Mouse (Mus musculus) stomach, postnatal 0 days (tissue): Measurements from ENCODE around the gene Tpcn1. TPM values are rescaled to one million over a fixed set of nuclear protein-coding genes. Genes with fewer than 3 reads are reported as not detected.

Experiments used
- ATAC-seq: fragments of 200-750 bp; cut with Nextera tagmentation; 2 replicates; pipeline ENCODE4 v1.8.0; 2017; ENCODE audit not compliant: low FRiP score, low TSS enrichment
- DNase-seq: peaks from one replicate; pipeline ENCODE4 v3.0.0-alpha.2; 2016; ENCODE audit warnings: low spot score
- H3K27ac ChIP-seq: fragments of 300-500 bp; sonication (generic); replicated peaks from 2 replicates; pipeline ENCODE4 v1.5.1; 2014; ENCODE audit warnings: mild to moderate bottlenecking, control low read depth
- H3K27me3 ChIP-seq: fragments of 300-500 bp; sonication (generic); 2 replicates; pipeline ENCODE4 v1.6.1; 2014; ENCODE audit warnings: low read length; ENCODE audit not compliant: control insufficient read depth, insufficient read depth
- H3K36me3 ChIP-seq: fragments of 300-500 bp; sonication (generic); 2 replicates; pipeline ENCODE4 v1.6.1; 2014; ENCODE audit warnings: low read length, mixed read lengths; ENCODE audit not compliant: control insufficient read depth, insufficient read depth
- H3K4me1 ChIP-seq: fragments of 300-500 bp; sonication (generic); replicated peaks from 2 replicates; pipeline ENCODE4 v1.6.1; 2014; ENCODE audit warnings: antibody characterized with exemption; ENCODE audit not compliant: control insufficient read depth, insufficient read depth
- H3K4me2 ChIP-seq: fragments of 300-500 bp; sonication (generic); replicated peaks from 2 replicates; pipeline ENCODE4 v1.6.1; 2014; ENCODE audit warnings: low read depth, mild to moderate bottlenecking, control low read depth, moderate library complexity
- H3K4me3 ChIP-seq: fragments of 300-500 bp; sonication (generic); 2 replicates; pipeline ENCODE4 v1.5.1; 2014; ENCODE audit warnings: low read depth, low read length, control low read depth
- H3K9ac ChIP-seq: fragments of 300-500 bp; sonication (generic); 2 replicates; pipeline ENCODE4 v1.6.1; 2014; ENCODE audit warnings: mild to moderate bottlenecking, low read length, control low read depth, mixed read lengths
- H3K9me3 ChIP-seq: fragments of 300-500 bp; sonication (generic); 2 replicates; pipeline ENCODE4 v1.6.1; 2016; ENCODE audit warnings: low read length; ENCODE audit not compliant: control insufficient read depth
- CTCF ChIP-seq: IDR thresholded peaks from 2 replicates; pipeline ENCODE4 v1.5.1; 2016; ENCODE audit warnings: antibody characterized with exemption, low read depth, mild to moderate bottlenecking, moderate library complexity
- EP300 ChIP-seq: optimal IDR thresholded peaks from 2 replicates; pipeline ENCODE3; 2016; ENCODE audit warnings: antibody characterized with exemption
- WGBS: fragments of 180-500 bp; shearing (Covaris S2); extraction: QIAGEN DNeasy Blood & Tissue Kit; methylation state at CpG from one replicate; pipeline ENCODE4 v1.1.7; 2014; 5-methylcytosine and 5-hydroxymethylcytosine counted together
- polyA plus RNA-seq: library from polyadenylated mRNA; unstranded; fragments of >200 nt; fragmentation: Nextera tagmentation; extraction: Ambion mirVana; gene quantifications from 2 replicates; pipeline ENCODE4 v1.2.1, GENCODE M21; 2015

Gene Tpcn1
- polyA plus RNA-seq, 1 experiment from 2014 or later = 12.7 TPM

DNA sequence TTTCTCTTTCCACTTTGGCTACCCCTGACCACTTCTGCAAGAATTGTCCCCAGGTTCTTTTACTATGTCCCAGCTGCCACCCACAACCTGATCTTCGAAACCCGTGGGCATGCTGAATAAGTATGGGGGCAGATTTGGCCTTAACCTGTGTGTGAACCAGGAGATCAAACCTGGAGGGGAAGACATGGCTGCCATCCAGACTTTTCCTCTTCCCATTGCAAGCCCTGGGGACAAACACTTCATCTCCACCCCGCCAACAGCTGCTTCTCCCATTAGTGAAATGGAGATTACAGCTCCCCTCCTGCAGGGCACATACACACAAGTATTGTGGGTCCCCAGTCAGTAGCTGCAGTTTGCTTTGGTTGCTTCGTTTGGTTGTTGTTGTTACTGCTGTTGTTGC lies 81.2 kb downstream of the Tpcn1 start:
- ATAC-seq = no peak
- no peak for DNase-seq
- H3K4me2 ChIP-seq = no peak overlapping the region
- H3K9ac ChIP-seq = no peak overlapping the region
- 64% methylated on average over 4 of the region's 4 CpGs for WGBS
- H3K4me1 ChIP-seq = 0 out of 2 replicates have a peak, but pooled peaks cover 2% of the 10 kb centered on the region
- no peak overlapping the region for H3K4me3 ChIP-seq
- no peak overlapping the region for H3K27ac ChIP-seq
- no peaks in the 10 kb centered on the region for H3K27me3 ChIP-seq
- no peaks in the 10 kb centered on the region for H3K36me3 ChIP-seq
- H3K9me3 ChIP-seq = no peaks in the 10 kb centered on the region
- TF ChIP-seq CTCF (no peak), EP300 (no peak)

DNA sequence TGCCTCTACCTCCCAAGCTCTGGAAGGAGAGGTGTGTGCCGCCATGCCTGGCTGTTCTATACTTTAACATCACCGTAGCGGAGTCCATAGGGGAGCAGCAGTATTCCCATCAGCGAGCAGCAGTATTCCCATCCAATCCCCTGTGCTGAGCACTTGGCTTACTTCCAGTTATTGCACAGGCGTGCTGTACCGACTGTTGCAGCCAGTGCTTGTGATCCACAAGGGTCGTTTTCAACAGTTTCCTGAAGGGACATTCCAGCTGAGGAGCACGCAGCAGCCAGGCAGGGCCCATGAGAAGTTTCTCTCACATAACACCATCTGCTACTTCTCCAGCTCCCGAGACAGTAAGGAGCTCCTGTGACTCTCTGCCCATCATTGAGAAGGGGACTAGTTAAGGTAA lies 82.0 kb downstream of the Tpcn1 start:
- ATAC-seq (no peak), DNase-seq (no peak)
- Histone ChIP-seq H3K27ac (no peak overlapping the region), H3K4me2 (no peak overlapping the region), H3K9ac (no peak overlapping the region), H3K4me3 (no peak overlapping the region), H3K9me3 (no peaks in the 10 kb centered on the region), H3K36me3 (no peaks in the 10 kb centered on the region), H3K27me3 (no peaks in the 10 kb centered on the region), H3K4me1 (0 out of 2 replicates have a peak, but pooled peaks cover 6% of the 10 kb centered on the region)
- WGBS = 45% methylated on average over 9 of the region's 9 CpGs
- TF ChIP-seq EP300 (no peak), CTCF (no peak)

DNA sequence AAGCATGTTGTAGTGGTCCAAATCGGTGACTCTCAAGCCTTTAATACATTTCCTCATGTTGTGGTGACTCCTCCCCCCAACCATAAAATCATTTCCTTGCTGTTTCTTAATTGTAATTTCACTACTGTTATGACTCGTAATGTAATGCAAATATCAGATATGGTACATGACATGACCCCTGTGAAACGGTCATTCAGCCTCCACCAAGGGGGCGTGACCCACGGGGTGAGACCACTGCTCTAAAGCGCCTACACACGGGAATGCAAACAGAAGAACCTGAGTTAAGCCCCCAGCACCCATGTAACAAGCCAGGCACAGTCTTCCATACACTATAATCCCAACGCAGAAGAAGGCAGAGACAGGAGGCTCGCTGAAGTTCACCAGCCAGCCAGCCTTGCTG lies 82.7 kb downstream of the Tpcn1 start:
- H3K36me3 ChIP-seq = no peaks in the 10 kb centered on the region
- H3K4me3 ChIP-seq = no peak overlapping the region
- no peaks in the 10 kb centered on the region for H3K27me3 ChIP-seq
- H3K4me1 ChIP-seq = 0 out of 2 replicates have a peak, but pooled peaks cover 6% of the 10 kb centered on the region
- TF ChIP-seq EP300 (no peak), CTCF (no peak)
- no peak for ATAC-seq
- H3K27ac ChIP-seq = no peak overlapping the region
- no peak for DNase-seq
- no peak overlapping the region for H3K4me2 ChIP-seq
- H3K9ac ChIP-seq = no peak overlapping the region
- 55% methylated on average over 9 of the region's 9 CpGs for WGBS
- no peaks in the 10 kb centered on the region for H3K9me3 ChIP-seq

DNA sequence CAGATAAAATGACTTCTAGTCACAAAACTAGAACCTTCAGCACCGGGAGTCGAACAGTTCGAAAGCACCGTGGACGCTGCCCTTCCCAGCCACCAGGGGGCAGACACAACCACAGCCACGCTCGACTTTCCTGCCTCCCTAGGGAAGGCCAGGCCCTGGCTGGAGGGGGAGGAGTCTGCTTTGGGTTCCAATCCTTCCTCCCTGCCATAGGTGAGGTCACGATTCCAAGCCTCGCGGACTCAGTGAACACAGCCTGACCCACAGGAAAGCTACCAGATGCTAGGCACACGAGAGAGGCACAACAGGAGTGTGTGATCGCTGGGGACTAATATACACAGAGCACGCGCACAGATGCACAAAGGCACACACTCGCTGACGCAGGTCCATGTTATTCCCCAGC lies 83.1 kb downstream of the Tpcn1 start:
- 0 out of 2 replicates have a peak, but pooled peaks cover 6% of the 10 kb centered on the region for H3K4me1 ChIP-seq
- TF ChIP-seq CTCF = peak; percentile 98
- no peak for TF ChIP-seq EP300
- 20% methylated on average over 16 of the region's 16 CpGs for WGBS
- ATAC-seq = peak; percentile 57
- no peaks in the 10 kb centered on the region for H3K27me3 ChIP-seq
- H3K9ac ChIP-seq = no peak overlapping the region; the same call in 1 of the 2 replicates
- H3K4me3 ChIP-seq = no peak overlapping the region
- no peaks in the 10 kb centered on the region for H3K36me3 ChIP-seq
- H3K9me3 ChIP-seq = no peaks in the 10 kb centered on the region
- no peak overlapping the region for H3K27ac ChIP-seq
- H3K4me2 ChIP-seq = no peak overlapping the region
- peak; percentile 80 for DNase-seq

DNA sequence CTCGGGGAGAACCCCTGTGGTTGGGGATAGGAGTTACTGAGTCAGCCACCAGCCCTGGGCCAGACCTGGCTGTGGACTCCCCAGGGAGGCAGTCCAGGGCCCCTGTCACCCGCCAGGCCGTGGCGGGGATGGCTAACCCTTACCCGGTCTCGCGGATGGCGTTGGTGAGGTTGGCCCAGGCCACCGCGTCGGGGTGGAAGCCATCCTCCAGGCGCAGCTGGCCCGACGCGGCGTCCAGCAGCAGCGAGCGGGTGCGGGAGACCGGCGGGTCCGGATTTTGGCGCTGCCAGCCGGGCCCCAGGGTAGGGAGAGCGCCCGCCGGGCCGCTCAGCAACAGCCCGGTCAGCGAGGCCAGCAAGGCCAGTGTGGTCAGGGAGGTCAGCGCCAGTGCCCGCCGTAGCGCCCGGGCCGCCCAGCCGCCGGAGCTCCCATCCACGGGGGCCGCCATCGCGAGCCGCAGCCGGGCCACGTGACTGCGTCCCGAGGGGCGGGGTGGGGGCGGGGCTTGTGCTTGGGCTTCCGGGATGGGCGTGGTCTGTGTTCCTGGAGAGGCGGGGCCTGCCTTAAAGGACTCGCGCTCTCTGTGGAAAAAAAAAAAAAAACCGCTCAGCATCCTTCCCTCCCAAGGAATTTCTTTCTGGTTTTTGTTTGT lies 85.2 kb downstream of the Tpcn1 start, which contains the start of gene Plbd2:
Gene Plbd2 (minus strand): TSS at position 482 of the 652 bp plus-strand sequence.
- Histone ChIP-seq H3K36me3 (no peaks in the 10 kb centered on the region), H3K27me3 (no peaks in the 10 kb centered on the region), H3K4me2 (peak within 1 kb of the TSS; percentile 98), H3K4me3 (peak within 1 kb of the TSS; percentile 90), H3K27ac (no peak within 1 kb of the TSS; the same call in 1 of the 2 replicates), H3K9ac (peak within 1 kb of the TSS; percentile 90), H3K9me3 (no peaks in the 10 kb centered on the region), H3K4me1 (0 out of 2 replicates have a peak, but pooled peaks cover 6% of the 10 kb centered on the region)
- peak; percentile 96 for DNase-seq
- peak; percentile 72 for ATAC-seq
- WGBS = under 1% methylated on average over 42 of the region's 55 CpGs
- TF ChIP-seq CTCF (no peak), EP300 (no peak)

DNA sequence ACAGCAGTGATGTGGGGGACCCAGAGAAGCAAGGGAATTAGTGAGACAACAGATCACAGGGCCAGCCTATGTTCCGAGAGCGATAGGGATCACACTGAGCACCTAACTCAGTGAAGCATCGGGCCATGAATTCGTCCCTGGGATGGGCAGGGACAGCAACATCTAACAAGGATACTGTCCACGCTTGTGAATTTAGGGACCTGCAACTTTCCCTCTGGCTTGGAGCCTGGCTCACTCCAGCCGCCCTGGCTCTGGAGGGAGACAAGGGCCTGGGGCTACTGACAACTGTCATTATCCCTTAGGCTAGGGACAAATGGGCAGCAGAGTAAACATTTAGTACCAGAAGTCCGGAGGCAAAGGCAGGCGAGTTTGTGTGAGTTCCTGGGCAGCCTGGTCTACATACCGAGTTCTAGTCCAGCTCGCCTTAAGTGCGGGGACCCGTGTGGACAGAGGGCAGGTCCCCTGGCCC lies 85.8 kb downstream of the Tpcn1 start:
- no peak overlapping the region for H3K27ac ChIP-seq
- no peaks in the 10 kb centered on the region for H3K36me3 ChIP-seq
- H3K4me2 ChIP-seq = peak overlapping the region; percentile 98
- no peaks in the 10 kb centered on the region for H3K9me3 ChIP-seq
- TF ChIP-seq CTCF = no peak
- H3K4me1 ChIP-seq = 0 out of 2 replicates have a peak, but pooled peaks cover 6% of the 10 kb centered on the region
- H3K9ac ChIP-seq = peak overlapping the region; percentile 90
- 6% methylated on average over 12 of the region's 12 CpGs for WGBS
- peak overlapping the region; percentile 90 for H3K4me3 ChIP-seq
- no peaks in the 10 kb centered on the region for H3K27me3 ChIP-seq
- peak; percentile 21 for DNase-seq
- peak; percentile 2; the same call in 1 of the 2 replicates for ATAC-seq
